Mouse (Mus musculus) CH12.LX (cell line): ENCODE measurements around the gene Creb3. TPM values are rescaled to one million over a fixed set of nuclear protein-coding genes. Genes with fewer than 3 reads are reported as not detected.

Experiments
- DNase-seq: peaks from one replicate; pipeline ENCODE4 v3.0.0-alpha.2; 2013; ENCODE audit errors: extremely low read depth
- H3K27ac ChIP-seq: 2 replicates; pipeline ENCODE4 v1.5.1; 2012; ENCODE audit warnings: low read depth, mild to moderate bottlenecking, control low read depth, moderate library complexity; ENCODE audit not compliant: insufficient read depth
- H3K27me3 ChIP-seq: replicated peaks from 2 replicates; pipeline ENCODE3; 2012; ENCODE audit warnings: inconsistent platforms
- H3K36me3 ChIP-seq, 2 experiments: replicated peaks in 1 of 2; 2 replicates each; pipeline versions ENCODE3 to v1.6.1; 2012; ENCODE audit warnings: inconsistent platforms in 1 of 2, low read length in 1 of 2, mild to moderate bottlenecking in 1 of 2, mixed read lengths in 1 of 2, moderate library complexity in 1 of 2; ENCODE audit not compliant: control insufficient read depth in 1 of 2, insufficient read depth in 1 of 2
- H3K4me1 ChIP-seq, 2 experiments: 2 replicates each; pipeline ENCODE4 v1.6.1; 2012; ENCODE audit warnings: inconsistent platforms in 1 of 2, moderate library complexity in 1 of 2; ENCODE audit not compliant: insufficient read depth in 2 of 2, control insufficient read depth in 1 of 2
- H3K4me2 ChIP-seq: 2 replicates; pipeline ENCODE4 v1.6.1; 2012; ENCODE audit warnings: low read depth, mild to moderate bottlenecking, control low read depth; ENCODE audit not compliant: poor library complexity, insufficient read depth, severe bottlenecking
- H3K4me3 ChIP-seq, 3 experiments: fragments of 150-350 bp in 1 of 3; sonication (generic) in 1 of 3; replicated peaks in 1 of 3; 2 replicates each; pipeline versions ENCODE3 to v1.5.1; 2011 to 2012; ENCODE audit warnings: low read depth in 2 of 3, low read length in 2 of 3, mild to moderate bottlenecking in 2 of 3, moderate library complexity in 2 of 3, control low read depth in 1 of 3, improper control_type of control experiment in 1 of 3, inconsistent platforms in 1 of 3, mixed read lengths in 1 of 3; ENCODE audit not compliant: poor library complexity in 1 of 3
- H3K79me2 ChIP-seq: replicated peaks from 2 replicates; pipeline ENCODE4 v1.6.1; 2012; ENCODE audit warnings: mild to moderate bottlenecking, moderate library complexity; ENCODE audit not compliant: control insufficient read depth, poor library complexity, insufficient read depth, severe bottlenecking; ENCODE audit errors: extremely low read depth
- H3K9ac ChIP-seq: 2 replicates; pipeline ENCODE4 v1.6.1; 2012; ENCODE audit warnings: low read depth, mild to moderate bottlenecking, control low read depth, moderate library complexity; ENCODE audit not compliant: insufficient read depth
- H3K9me3 ChIP-seq: replicated peaks from 2 replicates; pipeline ENCODE3; 2012; ENCODE audit warnings: low read length, inconsistent platforms, mixed read lengths
- BHLHE40 ChIP-seq: IDR thresholded peaks from 2 replicates; pipeline ENCODE4 v1.6.1; 2011; ENCODE audit warnings: mild to moderate bottlenecking, low read depth, low read length, improper control_type of control experiment
- CHD1 ChIP-seq: IDR thresholded peaks from 2 replicates; pipeline ENCODE4 v1.6.1; 2012; ENCODE audit warnings: low read depth, low read length, improper control_type of control experiment, inconsistent platforms
- CHD2 ChIP-seq: IDR thresholded peaks from 2 replicates; pipeline ENCODE4 v1.6.1; 2011; ENCODE audit warnings: low read length, improper control_type of control experiment
- CTCF ChIP-seq, 2 experiments: IDR thresholded peaks in 1 of 2; conservative IDR thresholded peaks in 1 of 2; 2 replicates each; pipeline ENCODE4 v1.5.1; 2011 to 2012; ENCODE audit warnings: low read depth in 2 of 2, low read length in 2 of 2, improper control_type of control experiment in 1 of 2, inconsistent platforms in 1 of 2, mild to moderate bottlenecking in 1 of 2, moderate library complexity in 1 of 2
- E2F4 ChIP-seq: IDR thresholded peaks from 2 replicates; pipeline ENCODE4 v1.6.1; 2011; ENCODE audit warnings: low read depth, low read length, improper control_type of control experiment; ENCODE audit not compliant: insufficient replicate concordance
- ELF1 ChIP-seq: IDR thresholded peaks from 2 replicates; pipeline ENCODE4 v1.6.1; 2014; ENCODE audit warnings: low read depth, mild to moderate bottlenecking, inconsistent platforms, low read length, improper control_type of control experiment
- ETS1 ChIP-seq: conservative IDR thresholded peaks from 2 replicates; pipeline ENCODE4 v1.6.1; 2012; ENCODE audit warnings: low read depth, mild to moderate bottlenecking, inconsistent platforms, low read length, improper control_type of control experiment, moderate library complexity
- GABPA ChIP-seq: IDR thresholded peaks from 2 replicates; pipeline ENCODE4 v1.6.1; 2012; ENCODE audit warnings: low read depth, low read length, improper control_type of control experiment, inconsistent platforms; ENCODE audit not compliant: insufficient replicate concordance
- HCFC1 ChIP-seq: IDR thresholded peaks from 2 replicates; pipeline ENCODE4 v1.6.1; 2012; ENCODE audit warnings: low read depth, mild to moderate bottlenecking, inconsistent platforms, low read length, improper control_type of control experiment
- IRF4 ChIP-seq: IDR thresholded peaks from 2 replicates; pipeline ENCODE4 v1.6.1; 2014; ENCODE audit warnings: low read depth, mild to moderate bottlenecking, inconsistent platforms, low read length, improper control_type of control experiment
- JUN ChIP-seq: IDR thresholded peaks from 2 replicates; pipeline ENCODE4 v1.6.1; 2011; ENCODE audit warnings: low read depth, mild to moderate bottlenecking, low read length, improper control_type of control experiment, moderate library complexity; ENCODE audit not compliant: insufficient read depth
- JUND ChIP-seq: conservative IDR thresholded peaks from 2 replicates; pipeline ENCODE4 v1.6.1; 2011; ENCODE audit warnings: low read depth, low read length, improper control_type of control experiment
- KAT2A ChIP-seq: IDR thresholded peaks from 2 replicates; pipeline ENCODE4 v1.6.1; 2012; ENCODE audit warnings: low read length, improper control_type of control experiment, inconsistent platforms; ENCODE audit not compliant: insufficient replicate concordance
- MAX ChIP-seq: IDR thresholded peaks from 2 replicates; pipeline ENCODE4 v1.6.1; 2011; ENCODE audit warnings: low read length, improper control_type of control experiment
- MEF2A ChIP-seq: IDR thresholded peaks from 2 replicates; pipeline ENCODE4 v1.6.1; 2014; ENCODE audit warnings: low read depth, mild to moderate bottlenecking, inconsistent platforms, low read length, improper control_type of control experiment, borderline replicate concordance
- MXI1 ChIP-seq: IDR thresholded peaks from 2 replicates; pipeline ENCODE4 v1.6.1; 2011; ENCODE audit warnings: mild to moderate bottlenecking, low read depth, low read length, improper control_type of control experiment
- MYC ChIP-seq: IDR thresholded peaks from 2 replicates; pipeline ENCODE4 v1.6.1; 2011; ENCODE audit warnings: low read depth, mild to moderate bottlenecking, improper control_type of control experiment, low read length
- NELFE ChIP-seq: IDR thresholded peaks from 2 replicates; pipeline ENCODE4 v1.6.1; 2011; ENCODE audit warnings: low read depth, low read length, improper control_type of control experiment
- NRF1 ChIP-seq: IDR thresholded peaks from 2 replicates; pipeline ENCODE4 v1.6.1; 2014; ENCODE audit warnings: low read depth, mild to moderate bottlenecking, inconsistent platforms, low read length, improper control_type of control experiment, moderate library complexity
- PAX5 ChIP-seq: IDR thresholded peaks from 2 replicates; pipeline ENCODE4 v1.6.1; 2012; ENCODE audit warnings: low read length, inconsistent platforms, mixed read lengths
- RAD21 ChIP-seq: IDR thresholded peaks from 2 replicates; pipeline ENCODE4 v1.6.1; 2011; ENCODE audit warnings: low read depth, mild to moderate bottlenecking, low read length, improper control_type of control experiment, moderate library complexity
- SMC3 ChIP-seq: IDR thresholded peaks from 2 replicates; pipeline ENCODE4 v1.6.1; 2011; ENCODE audit warnings: low read depth, low read length, improper control_type of control experiment
- TBP ChIP-seq: conservative IDR thresholded peaks from 2 replicates; pipeline ENCODE4 v1.6.1; 2011; ENCODE audit warnings: low read depth, low read length, improper control_type of control experiment
- UBTF ChIP-seq: IDR thresholded peaks from 2 replicates; pipeline ENCODE4 v1.6.1; 2012; ENCODE audit warnings: low read depth, mild to moderate bottlenecking, inconsistent platforms, low read length, improper control_type of control experiment, moderate library complexity
- USF1 ChIP-seq: IDR thresholded peaks from 2 replicates; pipeline ENCODE4 v1.6.1; 2014; ENCODE audit warnings: low read depth, mild to moderate bottlenecking, inconsistent platforms, low read length, improper control_type of control experiment
- USF2 ChIP-seq: conservative IDR thresholded peaks from 2 replicates; pipeline ENCODE4 v1.6.1; 2011; ENCODE audit warnings: low read depth, low read length, improper control_type of control experiment
- ZC3H11A ChIP-seq: IDR thresholded peaks from 2 replicates; pipeline ENCODE4 v1.6.1; 2012; ENCODE audit warnings: low read depth, mild to moderate bottlenecking, inconsistent platforms, low read length, improper control_type of control experiment
- ZKSCAN1 ChIP-seq: IDR thresholded peaks from 2 replicates; pipeline ENCODE4 v1.6.1; 2012; ENCODE audit warnings: low read depth, inconsistent platforms, low read length, improper control_type of control experiment, borderline replicate concordance
- ZMIZ1 ChIP-seq: IDR thresholded peaks from 2 replicates; pipeline ENCODE4 v1.6.1; 2012; ENCODE audit warnings: low read depth, mild to moderate bottlenecking, inconsistent platforms, low read length, improper control_type of control experiment
- dilution Hi-C: fragments of 300-500 bp; cut with MboI; formaldehyde crosslinking; loops from 2 replicates; pipeline ENCODE4 v1.14.3; 2020; ENCODE audit warnings: low sequenced_read_pairs; ENCODE audit not compliant: extremely low pct_unique_long_range_greater_than_20kb, extremely low pct_ligation_motif_present
- in situ Hi-C: fragments of 300-500 bp; cut with MboI; formaldehyde crosslinking; loops from 3 replicates; pipeline ENCODE4 v1.14.3; 2019; ENCODE audit warnings: low sequenced_read_pairs, low pct_ligation_motif_present, low pct_unique_long_range_greater_than_20kb, mixed read lengths
- polyA plus RNA-seq: library from polyadenylated mRNA; unstranded; fragments of >175 nt; gene quantifications from 2 replicates; pipeline ENCODE4 v1.2.1, GENCODE M21; 2012; ENCODE audit warnings: low read depth; ENCODE audit not compliant: insufficient read length
- total RNA-seq, 2 experiments: library from RNA; depleted of rRNA; stranded (reverse); fragments of 300-350 nt in 1 of 2; fragments of >200 nt in 1 of 2; gene quantifications; 2 replicates each; pipeline ENCODE4 v1.2.3; 2012 to 2014

Gene Creb3
- total and polyA plus RNA-seq, 3 experiments = 26.1 to 33.1 (median 32.9) TPM

GRCm38 (mm10) chr4:43558028-43558630 is 4.0 kb upstream of the Creb3 start:
- Histone ChIP-seq H3K4me1 (peaks cover 24 to 81% of the 10 kb centered on the region in 2 experiments), H3K9ac (no peak overlapping the region; the same call in 1 of the 2 replicates), H3K4me3 (no peak overlapping the region), H3K79me2 (peaks cover 46% of the 10 kb centered on the region), H3K9me3 (no peaks in the 10 kb centered on the region), H3K4me2 (peak overlapping the region; percentile 92), H3K36me3 (peaks cover 36 to 49% of the 10 kb centered on the region in 2 experiments), H3K27me3 (no peaks in the 10 kb centered on the region), H3K27ac (peak overlapping the region; percentile 29; the same call in 1 of the 2 replicates)
- TF ChIP-seq E2F4 (no peak), IRF4 (no peak), MXI1 (no peak), USF1 (no peak)
- DNase-seq = no peak
- dilution Hi-C loops = no loop called here
- in situ Hi-C loops = loop anchor here (25.0 kb wide), 1 partner anchor 546 kb away; the partner anchor contains the start of genes Fancg and Vcp

- Histone ChIP-seq H3K36me3 (peaks cover 29 to 47% of the 10 kb centered on the region in 2 experiments), H3K9ac (no peak overlapping the region), H3K27me3 (no peaks in the 10 kb centered on the region), H3K27ac (peak overlapping the region; percentile 29; the same call in 1 of the 2 replicates), H3K79me2 (peaks cover 46% of the 10 kb centered on the region), H3K9me3 (no peaks in the 10 kb centered on the region), H3K4me1 (peaks cover 24 to 81% of the 10 kb centered on the region in 2 experiments), H3K4me3 (no peak overlapping the region), H3K4me2 (peak overlapping the region; percentile 92)
- in situ Hi-C loops = loop anchor here (25.0 kb wide), 1 partner anchor 546 kb away; the partner anchor contains the start of genes Fancg and Vcp
- DNase-seq = peak; percentile 59
- dilution Hi-C loops = no loop called here
- TF ChIP-seq SMC3 (no peak), BHLHE40 (peak; percentile 77), E2F4 (no peak), ZMIZ1 (no peak), CTCF (conservative IDR thresholded peaks at IDR 0.05 in 1 of 2, IDR thresholded peaks at IDR 0.05 in 1 of 2; ENCODE audit: low read depth in 2 of 2, low read length in 2 of 2) (no peak), TBP (no peak), KAT2A (no peak), IRF4 (no peak), MEF2A (peak; percentile 96), CHD1 (no peak), ELF1 (no peak), PAX5 (no peak), UBTF (no peak), MXI1 (peak; percentile 85), HCFC1 (no peak), NELFE (no peak), CHD2 (peak; percentile 54), ZKSCAN1 (no peak), USF1 (no peak), JUND (no peak), MYC (no peak), ZC3H11A (no peak), MAX (peak; percentile 64), USF2 (no peak), JUN (no peak), GABPA (no peak), NRF1 (no peak), RAD21 (no peak), ETS1 (0 out of 2 replicates have a peak, but pooled peaks have one; percentile 16)
Measured at GRCm38 (mm10) chr4:43558631-43559356, 3.3 kb upstream of the Creb3 start.
